Mouse (Mus musculus): Measurements from ENCODE around the gene Otoa.

Otoa gene

DNA sequence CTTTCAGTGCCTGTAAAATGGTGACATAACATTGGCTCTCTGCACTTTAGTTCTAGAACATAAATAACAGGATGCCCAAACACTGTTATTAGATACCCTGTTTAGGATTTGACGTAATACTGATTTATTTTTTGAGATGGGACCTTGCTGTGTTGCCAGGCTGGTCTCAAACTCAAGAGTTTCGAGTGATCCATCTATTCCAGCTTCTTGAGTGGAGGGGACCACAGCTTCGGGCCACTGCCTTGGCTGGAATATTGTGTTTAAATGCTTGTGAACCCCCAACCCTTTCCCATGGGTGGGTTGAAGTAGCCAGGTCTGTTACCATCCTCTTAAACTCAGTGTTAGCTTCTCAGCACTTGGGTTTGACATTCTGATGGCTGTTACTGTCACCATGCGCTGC lies at the start of gene Otoa:
Gene Otoa, plus strand, starts transcription at position 301 of the 400 bp plus-strand sequence.
- no peak for DNase-seq

DNA sequence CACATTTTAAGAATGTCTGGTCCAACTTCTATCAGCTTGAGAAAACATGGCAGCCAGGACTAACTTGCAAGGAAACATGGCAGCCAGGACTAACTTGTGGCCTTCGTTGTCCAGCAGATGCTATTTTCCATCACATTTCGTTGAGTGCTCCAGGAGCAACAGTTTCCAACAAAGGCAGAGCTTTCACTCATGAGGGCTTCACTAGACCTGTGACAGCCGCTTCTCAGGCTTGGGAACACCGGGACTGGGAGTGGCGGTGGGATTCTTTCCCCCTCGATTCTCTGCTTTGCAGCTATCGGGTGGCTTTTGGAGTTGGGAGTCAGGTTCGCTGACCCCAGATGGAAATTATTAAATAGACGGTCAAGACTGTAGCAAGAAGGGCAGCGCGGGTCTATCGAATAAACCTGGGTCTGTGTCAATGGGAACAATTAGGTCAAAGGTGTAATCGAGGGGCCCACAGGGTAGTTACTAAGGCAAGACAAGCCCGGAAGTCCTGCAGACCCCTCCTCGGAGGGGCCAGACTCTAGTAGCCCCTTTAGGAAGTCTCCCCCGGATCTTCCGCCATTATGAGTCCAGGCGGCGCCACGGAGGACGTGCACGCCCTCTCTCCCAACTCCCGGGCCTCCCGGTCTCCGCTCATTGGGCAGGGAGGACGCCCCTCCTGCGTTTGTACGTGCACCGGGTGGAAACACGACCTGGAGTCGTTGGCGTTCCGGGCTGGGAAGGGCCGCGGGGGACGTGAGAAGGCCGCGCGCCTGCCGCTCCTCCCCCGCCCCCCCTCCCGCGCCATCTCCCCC lies 47.4 kb upstream of the Otoa start, which contains the start of gene Mettl9:
Gene Mettl9, plus strand, starts transcription at position 590 of the 797 bp plus-strand sequence.
- DNase-seq, result peak; percentile 91 to 92

DNA sequence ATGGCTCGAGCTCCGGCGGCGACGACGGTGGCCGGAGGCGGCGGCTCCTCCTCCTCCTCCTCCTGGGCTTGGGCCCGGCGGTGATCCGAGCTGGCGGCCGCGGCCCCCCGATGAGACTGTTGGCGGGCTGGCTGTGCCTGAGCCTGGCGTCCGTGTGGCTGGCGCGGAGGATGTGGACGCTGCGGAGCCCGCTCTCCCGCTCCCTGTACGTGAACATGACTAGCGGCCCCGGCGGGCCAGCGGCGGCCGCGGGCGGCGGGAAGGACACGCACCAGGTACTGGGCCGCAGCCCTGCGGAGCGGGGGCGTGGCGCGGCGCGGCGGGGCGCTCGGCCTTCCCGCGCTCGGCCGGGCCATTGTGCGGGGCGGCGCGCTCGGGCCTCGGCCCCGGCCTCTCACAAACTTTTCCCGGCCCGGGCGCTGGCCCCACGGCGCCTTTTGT lies 46.7 kb upstream of the Otoa start:
- DNase-seq, result peak; percentile 71 to 83

DNA sequence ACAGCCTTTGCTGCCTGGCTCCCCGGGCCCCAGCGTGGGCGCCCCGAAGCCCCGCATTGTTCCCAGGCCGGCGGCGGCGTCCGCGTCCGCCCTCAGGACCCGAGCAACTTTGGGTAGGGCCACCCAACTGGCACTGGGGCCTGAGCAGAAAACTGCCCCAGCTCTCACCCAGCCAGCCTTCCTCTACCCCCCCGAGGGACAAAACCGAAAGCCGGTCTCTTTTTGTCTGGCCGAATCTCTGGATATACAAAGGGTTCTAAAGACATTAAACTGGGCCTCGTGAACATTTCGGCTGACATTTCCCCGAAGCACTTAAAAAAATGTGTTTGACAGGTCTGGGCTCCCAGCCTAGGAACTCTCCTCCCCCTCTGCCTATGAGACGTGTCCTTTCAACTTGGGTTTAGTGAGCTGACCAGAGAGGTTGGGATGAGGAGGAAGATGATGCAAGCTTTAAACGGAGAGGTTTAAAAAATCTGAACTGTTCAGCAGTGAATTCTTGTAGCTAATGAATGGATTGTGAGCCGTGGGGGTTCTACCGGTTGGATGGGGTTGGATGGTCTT lies 46.2 kb upstream of the Otoa start:
- DNase-seq, result peak in 1 of 2 experiments; percentile 21

DNA sequence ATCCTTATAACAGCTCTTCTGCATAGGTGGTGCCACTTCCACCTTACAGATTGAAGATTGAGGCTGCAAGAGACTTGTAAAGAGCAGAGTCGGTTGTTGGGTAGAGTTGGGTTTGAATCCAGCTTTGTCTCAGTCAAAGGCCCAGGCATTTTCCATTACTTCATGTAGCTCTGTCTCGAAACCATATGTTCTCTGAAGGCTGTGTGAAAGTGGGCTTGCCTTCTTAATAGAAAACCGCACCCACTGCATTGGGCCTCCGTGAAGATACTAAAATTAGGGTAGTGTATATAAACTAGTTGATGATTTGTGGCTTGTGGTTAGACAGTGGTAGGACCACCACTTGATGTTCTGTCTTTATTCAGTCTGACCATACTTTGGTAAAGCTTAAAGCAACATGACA lies 40.9 kb upstream of the Otoa start:
- no peak for DNase-seq

DNA sequence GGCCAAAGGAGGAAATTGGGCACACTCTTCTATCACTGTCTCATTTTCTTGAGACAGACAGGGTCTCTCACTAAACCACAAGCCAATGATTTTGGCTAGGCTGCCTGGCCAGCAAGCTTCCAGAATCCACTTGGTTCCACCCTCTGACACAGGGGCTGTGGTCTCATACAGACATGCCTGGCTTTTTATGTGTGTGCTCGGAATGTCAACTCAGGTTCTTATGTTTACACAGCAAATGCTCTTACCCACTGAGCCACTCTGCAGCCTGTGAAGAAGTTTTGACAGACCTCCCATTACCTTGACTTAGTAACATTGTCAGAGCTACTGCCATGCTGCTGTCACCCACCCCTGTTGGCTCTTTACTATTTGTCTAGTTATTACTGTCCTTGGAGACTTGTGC lies 39.5 kb upstream of the Otoa start:
- DNase-seq, result no peak

DNA sequence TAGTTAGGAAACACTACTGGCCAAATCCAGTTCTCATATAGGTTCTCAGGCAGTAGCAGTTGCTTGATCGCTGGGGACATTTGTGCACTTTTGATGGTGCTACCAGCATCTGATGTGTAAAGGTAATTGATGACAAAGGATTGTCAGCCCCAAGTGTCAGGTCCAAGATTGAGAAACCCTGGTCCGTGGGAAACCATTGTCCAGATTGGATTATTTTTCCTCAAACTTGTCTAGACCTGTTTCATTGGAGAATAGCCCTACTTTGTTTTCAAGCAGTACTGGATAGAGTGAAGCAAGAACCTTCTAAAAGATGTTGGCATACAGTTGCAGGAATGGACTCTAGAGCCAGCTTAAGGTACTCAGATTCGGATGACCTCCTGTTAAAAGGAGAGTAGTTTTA lies 38.4 kb upstream of the Otoa start:
- no peak for DNase-seq

DNA sequence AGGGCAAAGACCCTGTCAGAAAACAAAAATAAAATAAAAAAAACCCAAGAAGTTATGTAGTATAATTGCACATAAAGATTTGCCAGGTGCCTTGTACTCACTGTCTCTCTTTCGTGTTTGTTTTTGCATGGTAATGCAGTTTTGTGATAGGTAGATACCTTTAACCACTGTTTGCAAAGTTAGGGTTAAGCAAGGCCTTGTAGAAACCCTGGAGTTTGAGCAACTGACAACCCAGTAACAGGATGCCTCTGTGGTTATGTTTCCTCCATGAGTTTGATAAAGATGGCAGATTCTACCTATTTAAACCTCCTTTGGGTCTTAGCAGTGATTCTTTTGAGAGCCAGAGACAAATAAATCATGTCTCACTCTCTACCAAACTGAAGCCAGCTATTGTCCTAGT lies 37.9 kb upstream of the Otoa start:
- DNase-seq, result no peak

DNA sequence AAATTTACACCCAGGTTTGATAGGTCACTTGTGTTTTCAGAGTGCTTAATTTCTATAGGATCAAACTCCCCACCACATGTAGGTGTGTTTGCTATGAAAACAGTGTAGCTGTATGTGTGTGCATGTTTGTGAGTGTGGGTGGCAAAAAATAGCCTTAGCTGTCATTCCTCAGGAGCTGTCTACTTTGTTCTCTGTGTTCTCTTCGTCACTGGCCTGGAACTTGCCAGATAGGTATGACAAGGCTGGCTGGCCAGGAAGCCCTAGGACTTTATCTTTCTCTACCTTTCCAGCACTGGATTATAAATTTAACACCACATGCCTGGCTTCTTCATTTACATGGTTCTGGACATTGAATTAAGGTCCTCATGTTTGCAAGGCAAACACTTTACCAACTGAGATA lies 37.2 kb upstream of the Otoa start:
- no peak for DNase-seq

DNA sequence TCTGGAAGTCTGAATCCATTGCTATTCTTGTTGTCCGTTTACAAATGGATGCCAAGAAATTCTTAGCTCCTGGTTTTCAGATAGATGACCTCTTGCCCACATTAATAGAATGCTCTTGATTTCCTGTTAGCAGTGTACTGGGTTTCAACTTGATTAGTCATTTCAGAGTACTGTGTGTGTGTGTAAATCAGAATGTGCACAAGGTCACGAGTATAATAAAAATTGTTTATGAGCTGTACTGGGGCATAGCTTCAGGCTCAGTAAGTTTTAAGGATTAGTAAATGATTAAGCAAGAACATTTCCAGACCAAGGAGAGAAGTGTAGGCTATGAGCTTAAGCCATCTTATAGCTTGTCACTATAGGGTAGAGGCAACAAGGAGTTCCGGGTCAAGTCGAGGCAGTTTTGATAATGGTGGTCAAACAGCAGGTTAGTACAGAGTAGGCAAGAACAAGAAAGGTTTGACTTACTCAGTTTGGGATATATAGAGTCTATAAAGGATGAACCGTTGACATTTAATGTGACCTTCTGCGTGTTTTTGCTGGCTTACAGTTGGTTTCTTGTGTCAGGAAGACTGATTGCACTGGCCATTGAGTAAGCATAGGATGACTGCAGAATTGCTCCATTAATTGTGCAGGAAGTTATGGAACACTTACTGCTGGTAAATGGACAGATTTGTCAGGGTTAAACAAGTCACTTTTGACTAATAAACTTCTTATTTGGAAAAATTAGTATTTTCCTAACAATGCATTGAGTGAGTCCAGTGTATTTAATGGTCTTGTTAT lies 35.6 kb upstream of the Otoa start:
- DNase-seq, result no peak

DNA sequence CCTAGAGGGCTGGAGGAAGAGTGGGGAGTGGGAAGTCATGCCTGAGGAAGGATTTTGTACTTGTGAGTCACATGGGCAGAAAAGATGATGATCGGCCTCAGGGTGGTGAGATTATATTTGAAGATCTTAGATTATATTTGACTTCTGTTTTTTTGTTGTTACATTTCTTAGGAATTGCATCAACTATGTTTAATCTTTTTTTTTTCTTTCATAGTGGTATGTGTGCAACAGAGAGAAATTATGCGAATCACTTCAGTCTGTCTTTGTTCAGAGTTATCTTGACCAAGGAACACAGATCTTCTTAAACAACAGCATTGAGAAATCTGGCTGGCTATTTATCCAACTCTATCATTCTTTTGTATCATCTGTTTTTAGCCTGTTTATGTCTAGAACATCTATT lies 33.8 kb upstream of the Otoa start:
- no peak for DNase-seq

DNA sequence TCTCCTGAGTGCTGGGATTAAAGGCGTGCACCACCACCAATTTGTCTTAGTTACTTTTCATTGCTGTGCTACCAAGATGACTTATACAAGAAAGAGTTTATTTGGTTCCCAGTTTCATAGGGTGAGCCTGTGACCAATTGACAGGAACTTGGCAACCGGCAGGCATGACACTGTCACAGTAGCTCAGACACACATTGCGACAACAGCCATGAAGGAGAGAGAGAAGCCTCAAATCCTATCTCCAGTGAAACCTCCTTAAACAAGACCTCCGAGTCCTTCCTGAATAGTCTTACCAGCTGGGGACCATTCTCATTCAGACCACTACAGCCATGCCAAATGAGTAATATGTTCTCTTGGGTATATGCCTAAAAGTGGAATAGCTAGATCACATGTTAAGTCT lies 28.4 kb upstream of the Otoa start:
- DNase-seq, result no peak

DNA sequence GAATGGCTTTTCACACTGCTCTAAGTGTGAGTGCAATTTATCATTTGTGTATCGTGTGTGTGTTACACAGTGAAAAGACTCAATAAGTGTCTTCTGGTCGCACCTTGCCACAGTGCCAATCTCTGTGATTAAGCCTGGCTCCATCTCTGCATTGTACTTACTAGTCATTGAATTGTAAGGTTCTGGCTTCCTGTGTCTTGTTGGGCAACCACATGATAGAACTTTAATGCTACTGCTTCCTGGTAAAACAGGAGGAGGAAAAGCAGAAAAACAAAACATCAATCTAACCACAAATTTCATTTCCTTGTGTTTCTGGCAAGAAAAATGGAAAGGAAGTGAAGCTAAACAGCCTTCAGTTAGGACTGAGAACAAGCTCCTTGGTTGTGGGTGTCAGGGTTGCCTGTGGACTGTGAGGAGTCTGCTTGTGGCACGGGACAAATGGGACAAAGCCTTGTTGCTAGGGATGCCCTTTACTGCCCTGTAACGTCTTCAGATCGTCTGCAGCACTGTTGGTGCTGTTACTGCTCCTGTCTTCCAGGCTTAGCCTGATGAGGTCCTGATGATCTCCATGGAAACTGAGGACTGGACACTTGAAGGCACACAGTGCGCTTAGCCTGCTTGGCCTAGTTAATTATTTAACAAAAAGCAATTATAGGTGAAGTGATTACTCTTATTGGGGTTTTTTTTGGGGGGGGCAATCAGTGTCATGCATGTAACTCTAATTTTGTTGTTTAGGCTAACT lies 21.8 kb upstream of the Otoa start:
- no peak for DNase-seq

DNA sequence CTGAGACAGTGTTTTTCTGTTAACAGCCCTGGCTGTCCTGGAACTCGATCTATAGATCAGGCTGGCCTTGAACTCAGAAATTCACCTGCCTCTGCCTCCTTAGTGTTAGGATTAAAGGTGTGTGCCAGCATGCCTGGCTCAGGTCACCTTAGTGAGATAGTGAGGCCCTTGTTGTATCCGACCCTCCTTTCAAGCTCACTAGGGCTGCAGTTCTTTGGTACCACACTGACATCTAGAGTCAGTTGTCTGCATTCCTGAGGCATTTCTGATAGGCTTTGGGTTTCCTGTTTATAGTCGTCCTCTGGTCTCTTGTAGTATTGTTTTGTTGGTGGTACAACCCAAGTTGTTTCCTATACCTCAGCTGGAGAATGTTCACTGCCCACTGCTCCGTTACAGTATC lies 17.1 kb upstream of the Otoa start:
- no peak for DNase-seq

DNA sequence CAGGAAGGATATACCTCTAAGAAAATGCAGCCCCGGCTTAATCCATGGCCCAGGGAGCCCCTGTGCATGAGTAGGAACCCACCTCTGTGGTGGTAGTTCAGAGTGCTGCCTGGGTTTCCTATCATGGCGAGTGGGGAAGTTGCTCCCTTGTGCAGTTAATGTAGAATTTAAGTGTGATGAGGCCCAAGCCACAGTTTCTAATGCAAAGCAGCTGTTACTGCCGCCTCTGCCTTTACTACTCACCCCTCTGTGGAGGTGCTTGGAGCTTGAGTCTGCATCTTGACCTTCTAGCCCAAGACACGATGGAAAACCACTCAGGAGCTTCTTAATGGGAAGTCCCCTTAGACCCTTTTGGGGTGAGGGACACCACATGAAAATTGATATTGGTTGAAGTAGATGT lies 10.2 kb upstream of the Otoa start:
- no peak for DNase-seq

DNA sequence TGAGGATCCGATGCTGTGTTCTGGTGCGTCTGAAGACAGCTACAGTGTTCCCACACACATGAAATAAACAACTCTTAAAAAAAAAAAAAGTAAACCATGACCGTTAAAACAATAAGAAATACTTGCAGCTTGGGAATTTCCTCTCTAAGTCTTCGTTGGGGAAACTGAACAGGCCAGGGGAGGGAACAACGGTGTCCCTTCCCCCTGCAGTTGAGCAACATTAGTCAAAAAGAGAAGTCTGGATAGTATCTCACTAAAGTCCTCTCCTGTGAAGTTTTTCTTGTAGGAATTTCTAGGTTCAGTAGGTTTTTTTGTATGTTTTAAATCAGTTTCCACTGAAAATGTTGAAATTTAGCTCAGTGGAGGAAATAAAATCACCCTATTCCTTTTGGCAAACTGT lies 8.9 kb upstream of the Otoa start:
- DNase-seq, result no peak

DNA sequence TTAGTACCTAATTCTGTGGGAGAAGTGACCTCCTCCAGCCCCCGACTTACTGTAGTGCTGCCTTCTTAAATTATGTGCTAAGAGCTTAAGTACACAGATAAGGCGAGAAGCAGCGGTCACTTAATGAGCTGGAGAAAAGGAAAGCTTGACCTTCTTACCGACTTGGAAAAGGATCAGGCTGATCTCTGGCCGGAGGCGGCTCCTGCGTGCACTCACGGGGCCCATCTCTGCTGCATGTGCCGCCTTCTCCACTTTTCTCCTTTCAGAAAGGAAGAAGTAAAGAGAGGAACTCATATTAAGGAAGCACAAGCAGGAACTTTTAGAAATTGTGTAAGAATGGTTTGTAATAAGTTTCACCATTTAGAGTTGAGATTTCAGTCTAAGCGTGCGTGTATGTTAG lies 7.2 kb upstream of the Otoa start, which contains the start of gene Igsf6:
Gene Igsf6, minus strand, starts transcription at position 292 of the 400 bp plus-strand sequence.
- no peak for DNase-seq

DNA sequence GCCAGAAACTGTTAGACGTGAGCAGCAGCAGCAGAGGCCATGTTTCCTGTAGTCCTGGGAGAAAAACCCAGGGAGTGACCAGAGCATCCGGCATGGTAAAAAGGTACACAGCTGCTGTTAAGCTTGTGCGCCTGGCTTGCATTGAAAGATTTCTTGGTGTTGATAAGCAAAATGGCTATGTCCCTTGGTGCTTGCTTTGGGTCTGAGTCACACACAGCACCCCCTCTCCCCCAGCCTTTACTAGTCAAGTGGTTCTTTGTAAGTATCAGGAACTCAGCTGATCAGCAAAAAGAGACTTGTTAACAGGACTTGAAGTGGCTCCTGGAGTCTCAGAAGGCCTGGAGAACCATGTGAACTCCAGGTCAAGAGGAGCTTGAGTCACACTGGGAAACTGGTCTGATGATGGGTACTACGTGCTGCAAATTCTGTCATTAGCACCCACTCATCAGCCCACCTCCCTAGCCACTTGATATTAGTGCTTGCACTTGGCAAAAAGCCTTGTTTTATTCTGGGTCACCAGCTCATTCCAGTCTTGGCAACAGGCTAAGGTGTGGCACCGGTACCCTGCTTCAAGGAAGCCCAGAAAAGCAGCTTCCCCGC lies 6.5 kb upstream of the Otoa start:
- DNase-seq, result no peak

DNA sequence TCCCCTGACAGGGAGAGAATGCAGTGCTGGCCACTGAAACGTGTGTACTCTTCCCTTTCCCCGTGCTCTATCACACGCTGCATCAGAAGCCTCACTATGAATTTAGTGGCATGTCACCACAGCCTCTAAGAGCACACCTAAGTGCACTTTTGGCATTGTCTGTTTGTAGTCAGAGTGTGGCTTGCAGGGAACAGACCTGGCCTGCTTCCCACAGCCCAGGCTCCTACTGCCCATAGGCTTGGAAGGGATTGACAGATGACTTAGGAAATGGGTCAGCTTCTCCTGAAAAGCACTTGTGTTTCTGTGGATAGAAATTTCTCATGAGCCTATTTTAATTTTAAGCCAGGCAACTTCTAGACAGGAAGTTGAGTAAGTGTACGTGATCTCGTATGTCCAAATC lies 6.0 kb upstream of the Otoa start:
- peak; percentile 42 to 56 for DNase-seq

DNA sequence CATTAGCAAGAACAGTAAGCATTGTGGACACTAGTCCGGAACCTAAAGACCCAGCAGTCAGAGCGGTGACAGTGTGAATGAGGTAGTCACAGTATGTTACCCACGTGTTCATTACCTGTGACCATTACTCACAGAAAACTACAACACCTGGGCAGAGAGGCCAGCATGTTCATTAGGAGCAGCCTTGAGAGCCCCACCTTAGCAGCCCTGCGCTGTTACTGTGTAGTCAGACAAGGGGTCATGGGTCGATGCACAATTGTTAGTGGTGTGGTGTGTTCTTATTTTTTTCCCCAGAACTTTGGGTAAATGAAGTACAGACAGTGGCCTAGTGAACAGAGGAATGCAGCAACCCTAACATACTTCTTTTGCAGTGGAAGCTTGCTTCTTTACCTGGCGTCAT lies 4.1 kb upstream of the Otoa start:
- no peak for DNase-seq

DNA sequence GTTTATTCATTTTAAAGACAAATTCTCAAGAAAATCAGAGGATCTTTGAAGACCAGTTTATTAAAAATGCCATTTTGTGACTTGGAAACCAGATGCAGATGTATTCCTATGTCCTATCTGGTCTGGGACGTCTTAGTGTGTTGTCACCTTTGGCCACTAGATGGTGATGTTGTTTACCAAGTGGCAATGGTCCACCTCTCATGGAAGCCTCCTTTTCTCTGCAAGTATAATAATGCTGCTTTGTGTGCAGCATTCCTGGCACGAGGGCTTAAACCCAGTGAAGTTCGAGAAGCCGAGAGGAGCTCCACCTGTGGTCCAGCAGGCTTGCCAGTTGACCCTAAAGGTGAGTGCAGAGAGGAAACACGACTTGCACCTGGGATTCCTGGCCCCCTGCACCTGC lies 3.6 kb upstream of the Otoa start:
- DNase-seq, result peak; percentile 61 to 70

DNA sequence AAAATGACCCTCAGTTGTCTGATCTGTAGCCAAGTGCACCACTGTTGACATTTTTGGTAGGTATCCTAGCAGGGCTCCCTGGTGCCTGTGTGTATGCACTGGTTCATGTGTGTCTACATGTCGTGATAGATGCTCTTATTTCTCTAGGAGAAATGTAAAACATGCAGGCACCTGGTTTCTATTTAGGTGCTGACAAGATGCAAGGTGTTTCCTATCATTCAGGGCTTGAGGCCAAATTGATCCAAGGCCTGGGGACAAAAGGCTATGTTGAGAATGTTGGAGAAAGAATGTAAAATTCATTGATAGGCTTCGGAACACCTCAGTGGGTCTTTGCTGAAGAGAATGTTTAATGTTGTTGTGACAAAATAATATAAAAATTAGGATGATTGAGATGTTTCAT lies 366 bp downstream of the Otoa start:
- DNase-seq, result no peak
